Mouse (Mus musculus) ovary, postnatal 36 days (tissue): ENCODE results near the gene Tspan1.

Source experiments
- DNase-seq: peaks from one replicate; pipeline ENCODE4 v3.0.0; 2022; ENCODE audit warnings: low spot score, mixed read lengths

Tspan1 gene

GRCm38 (mm10) chr4:116125803-116126386 is 41.5 kb downstream of the Tspan1 start:
- DNase-seq, result no peak

GRCm38 (mm10) chr4:116123602-116124519 is 43.5 kb downstream of the Tspan1 start, which contains the start of the genes Rad54l and Pomgnt1:
Gene Rad54l (minus strand): TSS chr4:116123690.
Gene Pomgnt1 (plus strand): TSS chr4:116123840.
- peak; percentile 83 for DNase-seq

- DNase-seq, result no peak
Measured at GRCm38 (mm10) chr4:116122762-116123161, 44.6 kb downstream of the Tspan1 start.
